Mouse (Mus musculus): ENCODE data around the gene Phactr2. TPM values are rescaled to one million over a fixed set of nuclear protein-coding genes. Genes with fewer than 3 reads are reported as not detected.

Gene Phactr2
- under 1 TPM; 0.01 to 0.11 TPM for polyA plus RNA-seq (2012; fragmentation: generic; extraction: Trizol)

DNA sequence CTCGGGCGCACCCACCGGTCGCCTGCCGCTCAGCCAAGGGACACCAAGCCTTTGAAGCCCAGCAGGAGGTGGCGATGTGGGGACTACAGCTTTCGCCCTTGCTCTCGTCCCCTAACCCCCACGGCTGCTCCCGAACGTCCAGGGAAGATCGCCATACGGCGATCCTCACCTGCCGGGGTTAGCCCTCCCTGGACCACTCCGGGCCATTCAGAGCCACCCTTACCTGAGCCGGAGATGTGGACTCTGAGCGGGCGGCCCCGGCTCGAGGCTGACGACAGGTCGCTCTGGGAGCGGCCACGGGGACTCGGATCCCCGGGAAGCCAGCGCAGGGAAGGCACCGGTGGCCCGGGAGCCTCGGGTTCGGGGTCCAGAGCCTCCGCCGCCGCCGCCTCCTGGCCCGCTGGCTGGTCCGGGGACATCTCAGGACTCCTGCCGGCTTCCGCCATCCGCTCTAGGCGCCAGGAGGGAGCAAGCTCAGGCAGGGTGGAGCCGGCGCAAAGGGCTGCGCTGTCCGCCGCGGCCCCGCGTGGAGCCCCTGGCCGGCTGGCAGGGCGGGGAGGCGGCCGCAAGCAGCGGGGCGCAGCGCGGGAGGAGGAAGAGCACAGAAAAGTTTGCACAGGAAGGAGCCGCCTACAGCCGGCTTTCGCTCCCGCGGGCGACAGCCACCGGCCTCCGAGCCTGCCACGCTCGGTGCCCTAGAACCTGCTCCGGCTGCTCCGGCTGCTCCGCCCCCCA, at the start of gene Phactr2:
Phactr2 (minus strand) TSS at position 580 of the 735 bp plus-strand sequence.

DNA sequence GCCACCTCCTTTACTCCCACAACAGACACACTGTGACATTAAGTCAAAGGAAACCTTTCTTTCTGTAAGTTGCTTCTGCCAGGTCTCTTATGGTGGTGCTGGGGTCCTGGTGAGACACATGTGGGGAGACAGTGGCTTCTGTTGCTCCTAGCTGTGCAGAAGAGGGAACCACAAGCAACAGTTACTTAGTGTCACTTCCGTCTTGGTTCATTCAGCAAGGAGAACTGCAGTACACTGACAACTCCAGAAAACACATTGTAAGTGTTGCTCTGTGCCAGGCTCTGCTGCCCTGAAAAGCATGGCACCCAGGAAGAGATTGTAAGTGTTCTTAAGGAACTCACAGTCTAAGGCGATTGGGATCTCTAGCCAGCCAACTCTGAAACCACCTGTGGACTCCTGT, 25.1 kb upstream of the Phactr2 start, which contains the start of gene Fuca2:
Fuca2 (plus strand) TSS at position 210 of the 400 bp plus-strand sequence.

DNA sequence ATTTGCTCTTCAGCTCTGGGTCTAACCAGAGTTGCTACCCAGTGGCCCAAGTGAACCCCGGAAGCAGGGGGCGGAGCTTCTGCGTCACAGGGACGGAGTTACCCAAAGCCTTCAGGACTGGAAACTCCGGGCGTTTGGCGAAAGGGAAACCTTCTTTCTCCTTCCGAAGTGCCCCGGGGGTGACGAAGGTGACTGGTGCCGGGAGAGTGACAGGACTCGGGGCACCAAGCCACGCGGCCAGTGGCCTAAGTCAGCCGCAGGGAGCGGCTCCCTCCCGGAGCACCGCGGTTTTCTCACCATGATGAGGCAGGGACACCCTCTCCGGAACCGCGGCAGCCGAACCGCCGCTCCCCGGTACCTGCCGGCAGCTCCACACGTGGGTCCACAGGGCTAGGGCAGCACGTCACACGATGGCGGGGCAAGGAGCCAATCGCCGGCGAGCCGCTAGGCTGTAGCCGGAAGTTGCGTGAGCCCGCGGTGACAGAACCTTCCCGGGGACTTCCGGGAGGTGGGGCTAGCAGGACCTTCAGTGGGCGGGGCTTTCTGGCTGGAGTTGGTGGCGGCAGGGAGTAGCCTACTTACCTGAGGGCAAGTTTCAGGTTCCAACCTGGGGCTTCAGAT, 281.4 kb downstream of the Phactr2 start, which contains the start of gene Ltv1:
Ltv1 (minus strand) TSS at position 438 of the 621 bp plus-strand sequence.

DNA sequence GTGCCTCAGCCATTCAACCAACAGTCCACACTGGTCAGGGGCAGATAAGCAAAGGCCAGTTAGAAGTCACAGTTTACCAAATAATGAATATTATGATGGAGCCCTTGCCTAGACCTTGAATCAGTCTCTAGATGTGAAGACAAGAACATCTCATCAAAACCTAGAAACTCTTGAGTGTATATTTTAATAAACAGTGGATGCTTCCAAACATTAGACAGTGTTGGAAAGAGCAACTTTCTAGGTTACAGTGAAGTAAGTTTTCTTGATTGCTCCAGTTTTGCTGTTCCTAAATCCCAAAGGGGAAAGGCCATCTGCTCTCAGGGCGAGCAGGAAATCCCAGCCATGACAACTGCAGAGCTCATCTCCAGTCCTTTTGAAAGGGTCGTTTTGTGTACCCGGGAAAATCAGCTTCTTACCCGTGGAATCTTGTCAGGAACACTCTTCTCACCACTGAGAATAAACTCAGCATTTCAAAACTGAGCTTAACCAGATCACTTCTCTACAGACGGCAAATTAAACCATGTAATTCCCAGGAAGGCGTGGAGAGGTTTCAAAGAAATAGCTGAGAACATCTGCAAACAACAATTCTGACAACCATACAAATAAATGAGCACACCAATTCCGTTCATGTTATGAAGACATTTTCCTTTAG, 296.1 kb downstream of the Phactr2 start, which contains the start of gene Zc2hc1b:
Zc2hc1b (minus strand) TSS at position 51 of the 652 bp plus-strand sequence.

Other genes with a start within 250 kb of the Phactr2 start
- gene Fuca2, start 25.1 kb upstream of the Phactr2 start, polyA plus RNA-seq (2012; fragmentation: generic; extraction: Trizol): 10 to 100 TPM in 1 of 2 experiments, 1 to 10 TPM in 1; 2.7 to 10.9 TPM
- gene Adat2, start 78.5 kb upstream of the Phactr2 start, polyA plus RNA-seq (2012; fragmentation: generic; extraction: Trizol): 1 to 10 TPM; 5.8 to 6.0 TPM
- gene Pex3, start 78.7 kb upstream of the Phactr2 start, polyA plus RNA-seq (2012; fragmentation: generic; extraction: Trizol): 1 to 10 TPM; 2.0 to 7.7 TPM